Mouse (Mus musculus) frontal cortex, postnatal 36 days (tissue): ENCODE measurements at regions not wholly inside any gene's neighbourhood (a gene's known extent, or its start where the extent isn't known, plus 50 kb on each side); places are given as distances from the start of the nearest gene placed in this dataset.

Experiments
- DNase-seq, 2 experiments: peaks; one replicate each; pipeline ENCODE4 v3.0.0; 2022; ENCODE audit warnings: low spot score in 2 of 2

DNA sequence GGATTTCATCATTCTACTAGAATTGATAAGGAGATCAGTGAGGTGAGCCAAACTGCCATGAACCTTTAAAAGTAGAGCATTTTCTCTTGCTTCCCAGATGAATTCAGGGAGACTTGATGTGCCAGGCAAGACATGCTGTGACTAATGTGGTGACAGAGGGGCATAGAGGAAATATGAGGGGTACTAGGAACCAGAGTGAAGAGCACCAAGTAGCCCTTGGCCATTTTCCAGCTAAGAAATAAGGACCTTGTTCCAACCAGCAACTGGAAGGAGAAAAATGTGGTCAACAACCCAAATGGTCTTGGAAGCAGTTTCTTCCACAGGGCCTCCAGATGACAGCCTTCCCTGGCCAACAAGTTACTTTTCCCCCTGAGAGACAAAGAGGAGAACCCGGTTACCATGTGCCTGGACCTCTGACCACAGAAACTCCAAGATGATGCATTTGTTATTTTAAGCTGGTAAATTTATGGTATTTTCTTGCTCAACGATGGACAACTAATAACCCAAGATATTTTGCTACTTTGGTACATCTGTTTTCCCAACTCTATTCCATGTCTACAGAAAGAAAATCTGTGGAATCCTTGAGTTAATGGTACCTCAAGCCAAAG, 351.8 kb downstream of the Osr1 start:
- no peak for DNase-seq

- DNase-seq: no peak
Observed at GRCm38 (mm10) chr12:9924561-9924960, 354.6 kb downstream of the Osr1 start.

DNA sequence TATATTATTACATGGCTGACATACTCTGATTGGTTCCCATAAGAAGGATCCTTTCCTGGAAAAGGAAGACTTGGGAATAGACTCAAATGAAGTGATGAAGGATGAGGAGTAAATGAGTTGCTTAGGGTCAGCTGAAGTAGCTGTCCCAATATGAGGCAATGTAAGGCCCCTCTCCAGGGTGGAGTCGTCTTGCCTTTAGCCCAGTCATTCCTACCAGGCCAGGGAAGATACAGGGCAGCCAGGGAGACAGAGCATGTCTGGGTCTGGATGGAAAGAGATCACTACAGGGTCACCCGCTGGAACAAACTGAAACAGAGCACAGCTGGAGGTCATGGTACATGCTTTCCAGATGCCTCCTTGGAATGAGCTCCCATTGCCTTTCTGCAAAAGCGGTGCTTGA, 364.2 kb downstream of the Osr1 start:
- no peak for DNase-seq

- DNase-seq: no peak
Observed at GRCm38 (mm10) chr12:9941357-9941756, 371.4 kb downstream of the Osr1 start.

- DNase-seq: no peak
Observed at GRCm38 (mm10) chr12:9941823-9942222, 371.9 kb downstream of the Osr1 start.

GRCm38 (mm10) chr12:9948784-9949183, 378.9 kb downstream of the Osr1 start:
- DNase-seq: no peak

- DNase-seq: peak in 1 of 2 experiments; percentile 17
Observed at GRCm38 (mm10) chr12:9952372-9952771, 382.5 kb downstream of the Osr1 start.

GRCm38 (mm10) chr12:9954178-9954888, 384.4 kb downstream of the Osr1 start:
- DNase-seq: no peak

DNA sequence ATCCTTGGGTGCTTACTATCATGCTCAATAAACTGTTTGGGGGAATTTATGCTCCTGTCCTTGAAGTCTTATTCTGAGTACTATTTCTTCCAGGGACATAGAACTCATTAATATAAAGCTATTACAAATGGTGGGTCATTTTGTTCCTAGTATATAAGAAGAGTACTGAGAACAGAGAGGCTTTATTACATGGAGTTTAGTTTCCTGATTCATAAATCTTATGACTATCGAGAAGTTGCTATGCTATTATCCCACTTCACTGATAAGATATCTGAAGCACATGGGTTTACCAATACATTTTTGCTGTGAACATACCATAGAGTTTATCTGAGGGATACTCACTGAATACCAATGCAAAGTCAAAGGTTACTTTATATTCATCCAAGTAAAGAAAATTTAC, 399.5 kb downstream of the Osr1 start:
- DNase-seq: no peak

DNA sequence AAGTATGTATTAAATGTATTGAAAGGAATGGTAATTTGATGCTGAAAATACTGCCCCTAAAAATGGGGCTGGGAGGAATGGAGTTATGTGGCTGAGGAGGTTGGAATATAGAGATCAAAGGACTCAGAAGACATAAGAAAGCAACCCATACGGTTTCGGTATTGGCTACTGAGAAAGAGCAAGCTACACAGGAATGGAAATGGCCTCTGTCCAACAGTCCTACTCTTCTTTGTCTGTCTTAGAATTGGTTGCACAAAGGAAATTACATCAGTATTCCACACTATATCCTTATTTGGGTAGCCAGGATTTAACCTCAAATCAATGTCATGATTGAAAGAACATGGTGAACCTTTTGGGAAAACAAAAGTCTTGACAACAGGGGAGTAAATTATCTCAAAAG, 399.0 kb upstream of the Nt5c1b start:
- DNase-seq: no peak

DNA sequence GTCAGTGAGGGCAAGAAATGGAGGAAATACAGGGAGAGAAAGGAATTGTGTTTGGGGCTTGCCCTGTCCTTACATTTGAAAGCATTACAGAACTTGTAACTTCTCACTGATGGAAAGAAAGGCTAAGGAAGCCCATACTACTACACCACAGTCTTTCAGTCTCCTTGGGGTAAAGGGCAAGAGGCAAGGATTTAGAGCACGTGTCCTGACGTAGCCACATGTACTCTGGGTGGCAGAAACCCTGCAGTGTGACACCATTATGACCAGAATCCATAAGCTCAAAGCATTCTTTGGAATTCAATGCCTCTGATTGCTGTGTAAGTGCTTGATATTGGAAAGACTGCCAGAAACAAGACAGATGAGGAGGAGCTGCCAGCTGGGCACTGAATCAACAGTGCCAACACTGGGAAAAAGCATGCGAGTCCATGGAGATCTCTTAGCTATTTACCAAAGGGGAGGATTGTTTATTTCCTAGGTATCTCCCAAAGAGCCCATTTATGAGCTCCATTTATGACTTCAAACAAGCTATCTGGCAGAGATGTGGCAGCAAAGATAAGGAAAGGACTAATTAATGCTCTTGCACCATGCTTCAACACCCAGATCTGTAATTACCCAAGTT, 391.2 kb upstream of the Nt5c1b start:
- peak in 1 of 2 experiments; percentile 11 for DNase-seq

- no peak for DNase-seq
Observed at GRCm38 (mm10) chr12:9979113-9979507, 390.7 kb upstream of the Nt5c1b start.

DNA sequence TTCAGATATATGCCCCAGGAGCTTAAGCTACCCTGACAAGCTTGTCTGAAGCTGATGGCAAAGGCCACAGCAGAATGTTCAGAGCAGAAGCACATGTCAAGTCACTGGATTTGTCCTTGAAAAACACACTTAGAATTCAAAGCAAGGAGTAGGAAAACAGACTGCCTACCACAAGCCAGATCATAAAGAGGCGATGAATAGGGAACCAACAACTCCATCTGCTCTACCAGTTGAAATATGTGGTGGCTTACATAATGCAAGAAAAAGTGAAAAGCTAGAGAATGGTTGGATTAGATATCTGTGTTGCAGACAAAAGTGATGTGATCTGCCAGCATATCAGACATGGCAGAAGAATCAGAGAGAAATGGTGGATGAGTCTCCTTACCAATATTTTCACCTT, 378.5 kb upstream of the Nt5c1b start:
- DNase-seq: no peak

- DNase-seq: no peak
Observed at GRCm38 (mm10) chr12:9995670-9996069, 374.1 kb upstream of the Nt5c1b start.

DNA sequence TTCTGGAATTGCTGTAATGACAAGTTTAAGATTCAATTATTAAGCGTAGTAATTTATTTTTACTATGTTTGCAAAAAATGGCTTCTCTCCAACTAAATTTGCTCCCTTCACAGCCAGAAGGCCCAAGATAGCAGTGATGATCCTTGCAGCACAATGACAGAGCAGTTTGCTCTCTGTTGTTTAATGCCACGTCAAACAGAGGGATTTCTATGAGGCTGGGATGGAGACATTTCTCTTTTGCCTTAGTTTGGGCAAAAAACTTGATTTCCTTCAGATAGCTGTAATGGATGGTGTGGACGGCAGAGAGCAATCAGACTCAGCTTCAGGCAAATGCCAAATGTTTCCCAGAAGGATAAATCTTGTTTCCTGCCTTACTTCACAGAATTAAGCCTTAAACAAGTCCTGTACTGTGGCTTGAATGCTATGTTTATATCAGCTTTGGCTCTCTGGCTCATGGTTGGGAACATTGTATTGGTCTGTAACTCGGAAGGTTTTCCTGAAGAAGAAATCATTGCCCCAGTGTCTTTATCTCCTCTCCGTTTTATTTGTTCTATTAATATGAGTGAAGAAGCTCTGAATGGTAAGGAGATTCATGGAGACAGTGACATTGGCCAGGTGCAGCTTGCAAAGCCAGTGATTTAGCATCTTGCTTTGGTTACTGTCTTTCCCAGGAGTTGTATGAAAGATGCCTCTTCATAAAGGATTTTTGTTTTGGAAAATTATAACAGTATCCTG, 373.2 kb upstream of the Nt5c1b start:
- no peak for DNase-seq

- no peak for DNase-seq
Observed at GRCm38 (mm10) chr12:9997190-9997561, 372.6 kb upstream of the Nt5c1b start.

- no peak for DNase-seq
Observed at GRCm38 (mm10) chr12:9997571-9997970, 372.2 kb upstream of the Nt5c1b start.

DNA sequence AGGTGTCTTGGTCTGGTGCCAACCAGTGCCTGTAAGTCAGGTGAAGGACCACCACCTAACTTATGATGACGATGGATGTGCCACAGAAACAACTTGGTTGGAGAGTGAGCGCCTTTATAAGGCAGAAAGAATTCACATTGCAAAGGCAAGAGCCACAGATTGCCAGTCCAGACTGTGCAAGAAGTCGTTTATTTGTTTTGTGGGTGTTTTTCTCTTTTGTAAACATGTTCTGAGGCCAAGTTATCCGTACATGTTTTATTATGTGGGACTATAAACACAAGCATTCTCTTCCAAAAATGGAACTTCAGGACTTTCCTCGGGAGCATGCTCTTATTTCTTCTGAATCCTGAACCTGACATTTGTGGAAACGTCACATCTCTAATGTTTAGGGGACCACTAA, 369.8 kb upstream of the Nt5c1b start:
- no peak for DNase-seq

GRCm38 (mm10) chr12:10008473-10008872, 361.3 kb upstream of the Nt5c1b start:
- no peak for DNase-seq

- no peak for DNase-seq
Observed at GRCm38 (mm10) chr12:10016710-10017581, 352.8 kb upstream of the Nt5c1b start.

- no peak for DNase-seq
Observed at GRCm38 (mm10) chr12:10035479-10035878, 334.3 kb upstream of the Nt5c1b start.
